9 mouse cellular contexts compared by ENCODE assay signal in genomic region chrX:150813464-150814138, GRCm38 (mm10). TPM values are rescaled to one million over a fixed set of nuclear protein-coding genes. Genes with fewer than 3 reads are reported as not detected.
DNase-seq lines count a peak whose midpoint lies in the region; ATAC-seq and TF ChIP-seq lines count a peak whose summit lies in the region.
"Had no signal": no experiment of that assay in that cellular context is flagged by ENCODE, and none has a peak within 500 bp of the region (broad histone marks: within the 10 kb centered on the region; RNA-seq: fewer than 3 reads in every experiment).

No protein-coding gene starts in this region.

- no peak for TF ChIP-seq POLR2A in heart, adult 2 months (IDR thresholded peaks at IDR 0.05; ENCODE audit: insufficient read depth, low read depth, low read length)
- TF ChIP-seq POLR2A in myocyte (IDR thresholded peaks at IDR 0.05; ENCODE audit: insufficient read length, low read depth) = no peak
- no peak for TF ChIP-seq POLR2A in thymus, adult 2 months (IDR thresholded peaks at IDR 0.05; ENCODE audit: control insufficient read depth, extremely low read depth, insufficient read depth, low read length, poor library complexity)

- H3K79me2 ChIP-seq in heart, adult 2 months (replicated peaks; ENCODE audit: control insufficient read depth, insufficient read depth, low read length) = no peaks in the 10 kb centered on the region
- peaks cover 5% of the 10 kb centered on the region for H3K79me2 ChIP-seq in myocyte (ENCODE audit: control insufficient read depth, insufficient read depth)

- no peaks in the 10 kb centered on the region for H3K4me1 ChIP-seq in heart, adult 2 months (ENCODE audit: control insufficient read depth, insufficient read depth, low read length)
- no peaks in the 10 kb centered on the region; the same call in 1 of the 2 replicates for H3K4me1 ChIP-seq in liver, embryonic 12.5 days
- peaks cover 6% of the 10 kb centered on the region; the same call in 1 of the 2 replicates for H3K4me1 ChIP-seq in thymus, adult 2 months (replicated peaks; ENCODE audit: control insufficient read depth, insufficient read depth, low read length)

- H3K9ac ChIP-seq in heart, adult 2 months (ENCODE audit: low read depth, low read length) = peak overlapping the region; percentile 50
- peak overlapping the region; percentile 31; the same call in 1 of the 2 replicates for H3K9ac ChIP-seq in liver, embryonic 12.5 days

- no peaks in the 10 kb centered on the region for H3K9me3 ChIP-seq in liver, embryonic 12.5 days (replicated peaks)
- H3K9me3 ChIP-seq: G1E had no signal

- DNase-seq in frontal cortex, postnatal 25 days (ENCODE audit: low spot score in 2 of 2) = no peak
- peak; percentile 38 to 60 for DNase-seq in heart, adult 2 months
- peak; percentile 14 for DNase-seq in kidney, adult 11 months
- peak; percentile 34 for DNase-seq in thymus, adult 2 months

- TF ChIP-seq EP300 in heart, adult 2 months (IDR thresholded peaks at IDR 0.05; ENCODE audit: insufficient read depth, low read depth, low read length) = no peak

- H3K27ac ChIP-seq in heart, adult 2 months = peak overlapping the region; percentile 67
- H3K27ac ChIP-seq in liver, embryonic 12.5 days = peak overlapping the region; percentile 40
- no peak overlapping the region for H3K27ac ChIP-seq in thymus, adult 2 months (ENCODE audit: control insufficient read depth, insufficient read depth, low read length)

- peak overlapping the region; percentile 54 for H3K4me3 ChIP-seq in heart, adult 2 months
- peak overlapping the region; percentile 52 for H3K4me3 ChIP-seq in liver, embryonic 12.5 days
- peak overlapping the region; percentile 41 for H3K4me3 ChIP-seq in myocyte
- H3K4me3 ChIP-seq in thymus, adult 2 months (ENCODE audit: control insufficient read depth, insufficient read depth, low read length) = peak overlapping the region; percentile 66

- WGBS in heart, adult 2 months = 22% methylated on average over 16 of the region's 16 CpGs
- 16% methylated on average over 16 of the region's 16 CpGs for WGBS in liver, embryonic 12.5 days (ENCODE audit: insufficient replicate concordance)
- WGBS in thymus, adult 2 months = 2% methylated on average over 16 of the region's 16 CpGs

- peak; percentile 42 for ATAC-seq in frontal cortex, adult (ENCODE audit: low TSS enrichment)
- peak; percentile 60 for ATAC-seq in common myeloid progenitor, adult 5-6 weeks (replicated peaks; ENCODE audit: low read depth, poor library complexity, severe bottlenecking)
- peak; percentile 33 for ATAC-seq in liver, embryonic 12.5 days

- H3ac ChIP-seq in myocyte (ENCODE audit: control insufficient read depth, insufficient read length) = no peak overlapping the region

- no peak for TF ChIP-seq CTCF in heart, adult 2 months (IDR thresholded peaks at IDR 0.05)
- no peak for TF ChIP-seq CTCF in thymus, adult 2 months (IDR thresholded peaks at IDR 0.05; ENCODE audit: borderline replicate concordance, control insufficient read depth, extremely low read depth, insufficient read depth, low read length, poor library complexity)

- intact Hi-C loops in heart, adult 2 months (cut with DNase I) = loop anchor here (2.0 to 10.0 kb wide), 3 partner anchors 141 to 284 kb away; partner anchors contain the start of gene Tsr2

- no peaks in the 10 kb centered on the region for H3K27me3 ChIP-seq in heart, adult 2 months (ENCODE audit: control insufficient read depth, insufficient read depth, low read length)
- no peaks in the 10 kb centered on the region for H3K27me3 ChIP-seq in liver, embryonic 12.5 days (replicated peaks)
- H3K27me3 ChIP-seq in myocyte (ENCODE audit: control insufficient read depth, insufficient read depth, insufficient read length) = no peaks in the 10 kb centered on the region
- H3K27me3 ChIP-seq in thymus, adult 2 months (ENCODE audit: control insufficient read depth, insufficient read depth, low read length) = no peaks in the 10 kb centered on the region

- no peaks in the 10 kb centered on the region for H3K36me3 ChIP-seq in heart, adult 2 months (ENCODE audit: control insufficient read depth, insufficient read depth, low read length)
- H3K36me3 ChIP-seq in liver, embryonic 12.5 days = peaks cover 5% of the 10 kb centered on the region; the same call in 1 of the 2 replicates
- no peaks in the 10 kb centered on the region for H3K36me3 ChIP-seq in myocyte (ENCODE audit: control insufficient read depth, insufficient read depth)
- no peaks in the 10 kb centered on the region for H3K36me3 ChIP-seq in thymus, adult 2 months (ENCODE audit: control insufficient read depth, insufficient read depth, low read length)
- H3K36me3 ChIP-seq: G1E had no signal

- H3K4me2 ChIP-seq in liver, embryonic 12.5 days = peak overlapping the region; percentile 69
- peak overlapping the region; percentile 71 for H3K4me2 ChIP-seq in myocyte (ENCODE audit: low read depth)

TF ChIP-seq in myocyte, 11 proteins besides CTCF, POLR2A, EP300 and RAD21:
- TF ChIP-seq SRF (IDR thresholded peaks at IDR 0.05; ENCODE audit: control insufficient read depth, insufficient read length, low read depth) = no peak
- TF ChIP-seq TCF3 (IDR thresholded peaks at IDR 0.05; ENCODE audit: insufficient read length, low read depth) = no peak
- TF ChIP-seq TCF12 (IDR thresholded peaks at IDR 0.05; ENCODE audit: insufficient read depth, poor library complexity, severe bottlenecking) = no peak
- TF ChIP-seq E2F4 (IDR thresholded peaks at IDR 0.05; ENCODE audit: insufficient read depth) = no peak
- TF ChIP-seq MYOD1 (IDR thresholded peaks at IDR 0.05; ENCODE audit: control insufficient read depth in 1 of 3, insufficient read length in 2 of 3, low read depth in 2 of 3) = no peak
- no peak for TF ChIP-seq MAX (IDR thresholded peaks at IDR 0.05; ENCODE audit: low read depth)
- no peak for TF ChIP-seq USF1 (IDR thresholded peaks at IDR 0.05; ENCODE audit: low read depth)
- TF ChIP-seq REST (IDR thresholded peaks at IDR 0.05; ENCODE audit: insufficient read depth, insufficient read length) = no peak
- no peak for TF ChIP-seq CEBPB (IDR thresholded peaks at IDR 0.05; ENCODE audit: insufficient read depth, poor library complexity, severe bottlenecking)
- TF ChIP-seq MYOG (IDR thresholded peaks at IDR 0.05; ENCODE audit: control insufficient read depth in 1 of 3, insufficient read depth in 1 of 3, insufficient read length in 2 of 3, low read depth in 2 of 3) = no peak
- TF ChIP-seq POLR2AphosphoS2 (IDR thresholded peaks at IDR 0.05; ENCODE audit: insufficient read length, low read depth) = no peak

RNA-seq across cellular contexts. Expression of gene Maged2, which starts 0.5 kb away (rescaled TPM):
- 5.4 TPM in 2 replicates for total RNA-seq in common myeloid progenitor, adult 5-6 weeks (2017)
- 10 to 100 TPM; 20.8 to 23.1 TPM for total RNA-seq in heart, adult 2 months (2021)
- polyA plus RNA-seq in heart, adult 2 months (2012; rRNA removed) = 24.1 and 37.7 TPM in 2 replicates
- 103 and 106 TPM in 2 replicates for polyA plus RNA-seq in liver, embryonic 12.5 days (2016; fragmentation: Nextera tagmentation; extraction: Ambion mirVana)
- 66.9 TPM for polyA plus RNA-seq in myocyte (2012; fragmentation: generic; extraction: Trizol)
- 9.3 and 11.1 TPM in 2 replicates for polyA plus RNA-seq in thymus, adult 2 months (2012; rRNA removed)

Comparison
In these comparisons a context has a peak if more than half of its experiments do, and no peak if none do; other contexts are left out.
1. DNase-seq: peak in heart, adult 2 months (2 of 2), kidney, adult 11 months (single experiment) and thymus, adult 2 months (single experiment); none in frontal cortex, postnatal 25 days (0 of 2).
2. Peak in every context shown above with its lines, with median percentiles within 50 percentile points of each other: ATAC-seq and H3K4me3 ChIP-seq.